Mouse (Mus musculus) CH12.LX (cell line): ENCODE data around the gene Ecsit. TPM values are rescaled to one million over a fixed set of nuclear protein-coding genes. Genes with fewer than 3 reads are reported as not detected.

ENCODE experiments used
- DNase-seq: peaks from one replicate; pipeline ENCODE4 v3.0.0-alpha.2; 2013; ENCODE audit errors: extremely low read depth
- H3K27ac ChIP-seq: 2 replicates; pipeline ENCODE4 v1.5.1; 2012; ENCODE audit warnings: low read depth, mild to moderate bottlenecking, control low read depth, moderate library complexity; ENCODE audit not compliant: insufficient read depth
- H3K27me3 ChIP-seq: replicated peaks from 2 replicates; pipeline ENCODE3; 2012; ENCODE audit warnings: inconsistent platforms
- H3K36me3 ChIP-seq, 2 experiments: replicated peaks in 1 of 2; 2 replicates each; pipeline versions ENCODE3 to v1.6.1; 2012; ENCODE audit warnings: inconsistent platforms in 1 of 2, low read length in 1 of 2, mild to moderate bottlenecking in 1 of 2, mixed read lengths in 1 of 2, moderate library complexity in 1 of 2; ENCODE audit not compliant: control insufficient read depth in 1 of 2, insufficient read depth in 1 of 2
- H3K4me1 ChIP-seq, 2 experiments: 2 replicates each; pipeline ENCODE4 v1.6.1; 2012; ENCODE audit warnings: inconsistent platforms in 1 of 2, moderate library complexity in 1 of 2; ENCODE audit not compliant: insufficient read depth in 2 of 2, control insufficient read depth in 1 of 2
- H3K4me2 ChIP-seq: 2 replicates; pipeline ENCODE4 v1.6.1; 2012; ENCODE audit warnings: low read depth, mild to moderate bottlenecking, control low read depth; ENCODE audit not compliant: poor library complexity, insufficient read depth, severe bottlenecking
- H3K4me3 ChIP-seq, 3 experiments: fragments of 150-350 bp in 1 of 3; sonication (generic) in 1 of 3; replicated peaks in 1 of 3; 2 replicates each; pipeline versions ENCODE3 to v1.5.1; 2011 to 2012; ENCODE audit warnings: low read depth in 2 of 3, low read length in 2 of 3, mild to moderate bottlenecking in 2 of 3, moderate library complexity in 2 of 3, control low read depth in 1 of 3, improper control_type of control experiment in 1 of 3, inconsistent platforms in 1 of 3, mixed read lengths in 1 of 3; ENCODE audit not compliant: poor library complexity in 1 of 3
- H3K79me2 ChIP-seq: replicated peaks from 2 replicates; pipeline ENCODE4 v1.6.1; 2012; ENCODE audit warnings: mild to moderate bottlenecking, moderate library complexity; ENCODE audit not compliant: control insufficient read depth, poor library complexity, insufficient read depth, severe bottlenecking; ENCODE audit errors: extremely low read depth
- H3K9ac ChIP-seq: 2 replicates; pipeline ENCODE4 v1.6.1; 2012; ENCODE audit warnings: low read depth, mild to moderate bottlenecking, control low read depth, moderate library complexity; ENCODE audit not compliant: insufficient read depth
- H3K9me3 ChIP-seq: replicated peaks from 2 replicates; pipeline ENCODE3; 2012; ENCODE audit warnings: low read length, inconsistent platforms, mixed read lengths
- CHD1 ChIP-seq: IDR thresholded peaks from 2 replicates; pipeline ENCODE4 v1.6.1; 2012; ENCODE audit warnings: low read depth, low read length, improper control_type of control experiment, inconsistent platforms
- CHD2 ChIP-seq: IDR thresholded peaks from 2 replicates; pipeline ENCODE4 v1.6.1; 2011; ENCODE audit warnings: low read length, improper control_type of control experiment
- ELF1 ChIP-seq: IDR thresholded peaks from 2 replicates; pipeline ENCODE4 v1.6.1; 2014; ENCODE audit warnings: low read depth, mild to moderate bottlenecking, inconsistent platforms, low read length, improper control_type of control experiment
- ETS1 ChIP-seq: conservative IDR thresholded peaks from 2 replicates; pipeline ENCODE4 v1.6.1; 2012; ENCODE audit warnings: low read depth, mild to moderate bottlenecking, inconsistent platforms, low read length, improper control_type of control experiment, moderate library complexity
- HCFC1 ChIP-seq: IDR thresholded peaks from 2 replicates; pipeline ENCODE4 v1.6.1; 2012; ENCODE audit warnings: low read depth, mild to moderate bottlenecking, inconsistent platforms, low read length, improper control_type of control experiment
- IRF4 ChIP-seq: IDR thresholded peaks from 2 replicates; pipeline ENCODE4 v1.6.1; 2014; ENCODE audit warnings: low read depth, mild to moderate bottlenecking, inconsistent platforms, low read length, improper control_type of control experiment
- JUN ChIP-seq: IDR thresholded peaks from 2 replicates; pipeline ENCODE4 v1.6.1; 2011; ENCODE audit warnings: low read depth, mild to moderate bottlenecking, low read length, improper control_type of control experiment, moderate library complexity; ENCODE audit not compliant: insufficient read depth
- JUND ChIP-seq: conservative IDR thresholded peaks from 2 replicates; pipeline ENCODE4 v1.6.1; 2011; ENCODE audit warnings: low read depth, low read length, improper control_type of control experiment
- MAFK ChIP-seq: IDR thresholded peaks from 2 replicates; pipeline ENCODE4 v1.6.1; 2011; ENCODE audit warnings: low read length, improper control_type of control experiment; ENCODE audit not compliant: insufficient replicate concordance
- MAX ChIP-seq: IDR thresholded peaks from 2 replicates; pipeline ENCODE4 v1.6.1; 2011; ENCODE audit warnings: low read length, improper control_type of control experiment
- MAZ ChIP-seq: IDR thresholded peaks from 2 replicates; pipeline ENCODE4 v1.6.1; 2012; ENCODE audit warnings: low read depth, mild to moderate bottlenecking, inconsistent platforms, low read length, improper control_type of control experiment, moderate library complexity
- MYC ChIP-seq: IDR thresholded peaks from 2 replicates; pipeline ENCODE4 v1.6.1; 2011; ENCODE audit warnings: low read depth, mild to moderate bottlenecking, improper control_type of control experiment, low read length
- NELFE ChIP-seq: IDR thresholded peaks from 2 replicates; pipeline ENCODE4 v1.6.1; 2011; ENCODE audit warnings: low read depth, low read length, improper control_type of control experiment
- NRF1 ChIP-seq: IDR thresholded peaks from 2 replicates; pipeline ENCODE4 v1.6.1; 2014; ENCODE audit warnings: low read depth, mild to moderate bottlenecking, inconsistent platforms, low read length, improper control_type of control experiment, moderate library complexity
- POLR2A ChIP-seq: IDR thresholded peaks from 2 replicates; pipeline ENCODE4 v1.6.1; 2011; ENCODE audit warnings: low read depth, mild to moderate bottlenecking, improper control_type of control experiment, low read length
- POLR2AphosphoS2 ChIP-seq: IDR thresholded peaks from 2 replicates; pipeline ENCODE4 v1.6.1; 2011; ENCODE audit warnings: low read depth, low read length, improper control_type of control experiment
- RAD21 ChIP-seq: IDR thresholded peaks from 2 replicates; pipeline ENCODE4 v1.6.1; 2011; ENCODE audit warnings: low read depth, mild to moderate bottlenecking, low read length, improper control_type of control experiment, moderate library complexity
- RCOR1 ChIP-seq: conservative IDR thresholded peaks from 2 replicates; pipeline ENCODE4 v1.6.1; 2012; ENCODE audit warnings: low read depth, mild to moderate bottlenecking, inconsistent platforms, low read length, improper control_type of control experiment
- UBTF ChIP-seq: IDR thresholded peaks from 2 replicates; pipeline ENCODE4 v1.6.1; 2012; ENCODE audit warnings: low read depth, mild to moderate bottlenecking, inconsistent platforms, low read length, improper control_type of control experiment, moderate library complexity
- USF2 ChIP-seq: conservative IDR thresholded peaks from 2 replicates; pipeline ENCODE4 v1.6.1; 2011; ENCODE audit warnings: low read depth, low read length, improper control_type of control experiment
- ZKSCAN1 ChIP-seq: IDR thresholded peaks from 2 replicates; pipeline ENCODE4 v1.6.1; 2012; ENCODE audit warnings: low read depth, inconsistent platforms, low read length, improper control_type of control experiment, borderline replicate concordance
- ZMIZ1 ChIP-seq: IDR thresholded peaks from 2 replicates; pipeline ENCODE4 v1.6.1; 2012; ENCODE audit warnings: low read depth, mild to moderate bottlenecking, inconsistent platforms, low read length, improper control_type of control experiment
- dilution Hi-C: fragments of 300-500 bp; cut with MboI; formaldehyde crosslinking; loops from 2 replicates; pipeline ENCODE4 v1.14.3; 2020; ENCODE audit warnings: low sequenced_read_pairs; ENCODE audit not compliant: extremely low pct_unique_long_range_greater_than_20kb, extremely low pct_ligation_motif_present
- in situ Hi-C: fragments of 300-500 bp; cut with MboI; formaldehyde crosslinking; loops from 3 replicates; pipeline ENCODE4 v1.14.3; 2019; ENCODE audit warnings: low sequenced_read_pairs, low pct_ligation_motif_present, low pct_unique_long_range_greater_than_20kb, mixed read lengths
- polyA plus RNA-seq: library from polyadenylated mRNA; unstranded; fragments of >175 nt; gene quantifications from 2 replicates; pipeline ENCODE4 v1.2.1, GENCODE M21; 2012; ENCODE audit warnings: low read depth; ENCODE audit not compliant: insufficient read length
- total RNA-seq, 2 experiments: library from RNA; depleted of rRNA; stranded (reverse); fragments of 300-350 nt in 1 of 2; fragments of >200 nt in 1 of 2; gene quantifications; 2 replicates each; pipeline ENCODE4 v1.2.3; 2012 to 2014

The Ecsit gene
- total and polyA plus RNA-seq, 3 experiments: 38.7 to 57.1 (median 48.5) TPM

DNA sequence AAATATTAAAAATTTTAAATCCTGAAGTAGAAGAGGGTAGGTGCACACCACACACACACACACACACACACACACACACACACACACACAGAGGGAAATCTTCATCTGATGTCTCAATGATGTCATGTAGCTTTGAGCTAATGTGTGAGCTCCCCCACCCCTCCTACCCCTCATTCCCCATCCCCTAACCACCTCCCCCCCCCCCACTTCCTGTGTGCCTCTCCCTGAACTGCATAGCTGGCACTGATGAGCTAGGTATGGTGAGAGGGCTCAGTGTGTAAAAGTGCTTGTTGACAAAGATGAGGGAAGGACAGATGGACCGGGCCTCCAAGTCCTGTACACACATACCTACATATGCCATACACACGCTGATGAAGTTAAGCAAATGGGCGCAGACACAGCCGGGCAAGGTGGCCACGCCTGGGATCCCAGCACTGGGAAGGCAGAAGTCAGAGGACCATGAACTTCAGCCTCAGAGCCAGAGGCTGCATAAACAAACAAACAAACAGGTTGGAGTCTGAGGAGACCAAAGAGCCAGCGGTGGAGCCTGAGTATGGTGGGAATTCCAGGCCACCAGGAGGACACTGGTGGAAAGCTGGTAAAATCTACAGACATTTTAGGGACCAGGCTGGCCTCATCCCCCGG is 49.1 kb upstream of the Ecsit start:
- Histone ChIP-seq H3K4me2 (no peak overlapping the region), H3K27me3 (peaks cover 3% of the 10 kb centered on the region), H3K79me2 (no peaks in the 10 kb centered on the region), H3K9ac (no peak overlapping the region), H3K4me1 (peaks cover 2 to 3% of the 10 kb centered on the region in 2 experiments; a peak in 2 of 4 replicates), H3K9me3 (peaks cover 4% of the 10 kb centered on the region), H3K27ac (no peak overlapping the region), H3K4me3 (no peak overlapping the region)
- dilution Hi-C loops: no loop called here
- in situ Hi-C loops: no loop called here
- no peak for DNase-seq
- no peak for TF ChIP-seq IRF4
- TF ChIP-seq POLR2A: no peak
- no peak for TF ChIP-seq JUN
- no peak for TF ChIP-seq UBTF
- TF ChIP-seq CHD1: no peak
- TF ChIP-seq HCFC1: no peak
- TF ChIP-seq ETS1: no peak
- TF ChIP-seq ELF1: no peak
- TF ChIP-seq, all 38 proteins: peak for 0
- no peaks in the 10 kb centered on the region for H3K36me3 ChIP-seq

DNA sequence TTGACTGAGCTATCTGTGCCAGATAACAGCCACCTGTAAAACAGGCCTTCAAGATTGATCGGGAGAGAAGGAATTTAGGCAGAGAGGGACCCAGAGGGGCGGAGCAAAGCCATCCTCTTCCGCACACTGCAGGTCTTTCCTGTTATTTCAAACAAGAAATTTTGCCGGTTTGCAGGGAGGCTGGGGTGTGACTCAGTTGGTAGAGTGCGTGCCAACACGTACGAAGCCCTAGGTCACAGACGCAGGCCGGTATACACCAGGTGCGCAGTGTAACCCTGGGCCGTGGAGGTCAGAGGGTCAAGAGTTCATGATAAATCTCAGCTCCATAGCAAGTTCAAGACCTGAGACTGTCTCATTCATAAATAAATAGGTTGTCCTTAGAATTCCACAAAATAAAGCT is 47.0 kb upstream of the Ecsit start:
- Histone ChIP-seq H3K4me3 (no peak overlapping the region), H3K4me1 (peaks cover 2 to 3% of the 10 kb centered on the region in 2 experiments; a peak in 2 of 4 replicates), H3K27ac (no peak overlapping the region), H3K27me3 (peaks cover 3% of the 10 kb centered on the region), H3K4me2 (no peak overlapping the region), H3K36me3 (no peaks in the 10 kb centered on the region), H3K79me2 (no peaks in the 10 kb centered on the region), H3K9ac (no peak overlapping the region), H3K9me3 (no peaks in the 10 kb centered on the region)
- dilution Hi-C loops (no loop called here), in situ Hi-C loops (no loop called here)
- TF ChIP-seq JUND (no peak), MYC (no peak), POLR2AphosphoS2 (no peak), MAZ (no peak), USF2 (no peak), CHD1 (no peak), JUN (no peak), ZKSCAN1 (no peak), RCOR1 (no peak), CHD2 (no peak), ZMIZ1 (no peak), MAX (no peak), UBTF (no peak), MAFK (no peak), HCFC1 (no peak), RAD21 (no peak), ELF1 (no peak), NELFE (no peak), NRF1 (no peak)
- no peak for DNase-seq
